Mouse (Mus musculus) kidney, embryonic 14.5 days (tissue): ENCODE measurements around the gene Phpt1. TPM values are rescaled to one million over a fixed set of nuclear protein-coding genes. Genes with fewer than 3 reads are reported as not detected.

Experiments used
- ATAC-seq: fragments of 200-750 bp; cut with Nextera tagmentation; 2 replicates; pipeline ENCODE4 v1.8.0; 2017; ENCODE audit warnings: moderate number of reproducible peaks, mild to moderate bottlenecking, moderate TSS enrichment, moderate library complexity; ENCODE audit not compliant: low FRiP score, low TSS enrichment
- H3K27ac ChIP-seq: fragments of 300-500 bp; sonication (generic); 2 replicates; pipeline ENCODE4 v1.5.1; 2014; ENCODE audit warnings: low read depth, mild to moderate bottlenecking, low read length, moderate library complexity, mixed read lengths
- H3K27me3 ChIP-seq: fragments of 300-500 bp; sonication (generic); 2 replicates; pipeline ENCODE4 v1.6.1; 2014; ENCODE audit warnings: mild to moderate bottlenecking, low read length; ENCODE audit not compliant: control insufficient read depth, insufficient read depth
- H3K36me3 ChIP-seq: fragments of 300-500 bp; sonication (generic); 2 replicates; pipeline ENCODE4 v1.6.1; 2014; ENCODE audit warnings: low read length, mixed read lengths; ENCODE audit not compliant: control insufficient read depth, insufficient read depth
- H3K4me1 ChIP-seq: fragments of 300-500 bp; sonication (generic); 2 replicates; pipeline ENCODE4 v1.6.1; 2014; ENCODE audit warnings: low read length, mixed read lengths; ENCODE audit not compliant: control insufficient read depth, insufficient read depth
- H3K4me2 ChIP-seq: fragments of 300-500 bp; sonication (generic); replicated peaks from 2 replicates; pipeline ENCODE4 v1.6.1; 2014; ENCODE audit warnings: low read depth, mild to moderate bottlenecking, low read length
- H3K4me3 ChIP-seq: fragments of 300-500 bp; sonication (generic); 2 replicates; pipeline ENCODE4 v1.5.1; 2014; ENCODE audit warnings: mild to moderate bottlenecking, low read length
- H3K9ac ChIP-seq: fragments of 300-500 bp; sonication (generic); 2 replicates; pipeline ENCODE4 v1.6.1; 2014; ENCODE audit warnings: low read depth, mild to moderate bottlenecking, low read length, moderate library complexity
- H3K9me3 ChIP-seq: fragments of 300-500 bp; sonication (generic); 2 replicates; pipeline ENCODE4 v1.6.1; 2016; ENCODE audit warnings: low read length; ENCODE audit not compliant: control insufficient read depth
- WGBS: fragments of 180-500 bp; shearing (Covaris S2); extraction: QIAGEN DNeasy Blood & Tissue Kit; methylation state at CpG from one replicate; pipeline ENCODE4 v1.1.7; 2014; 5-methylcytosine and 5-hydroxymethylcytosine counted together
- polyA plus RNA-seq: library from polyadenylated mRNA; unstranded; fragments of >200 nt; fragmentation: Nextera tagmentation; extraction: Ambion mirVana; gene quantifications from 2 replicates; pipeline ENCODE4 v1.2.1, GENCODE M21; 2014

Phpt1 gene
- polyA plus RNA-seq, 1 experiment from 2014 or later, result 229 TPM

DNA sequence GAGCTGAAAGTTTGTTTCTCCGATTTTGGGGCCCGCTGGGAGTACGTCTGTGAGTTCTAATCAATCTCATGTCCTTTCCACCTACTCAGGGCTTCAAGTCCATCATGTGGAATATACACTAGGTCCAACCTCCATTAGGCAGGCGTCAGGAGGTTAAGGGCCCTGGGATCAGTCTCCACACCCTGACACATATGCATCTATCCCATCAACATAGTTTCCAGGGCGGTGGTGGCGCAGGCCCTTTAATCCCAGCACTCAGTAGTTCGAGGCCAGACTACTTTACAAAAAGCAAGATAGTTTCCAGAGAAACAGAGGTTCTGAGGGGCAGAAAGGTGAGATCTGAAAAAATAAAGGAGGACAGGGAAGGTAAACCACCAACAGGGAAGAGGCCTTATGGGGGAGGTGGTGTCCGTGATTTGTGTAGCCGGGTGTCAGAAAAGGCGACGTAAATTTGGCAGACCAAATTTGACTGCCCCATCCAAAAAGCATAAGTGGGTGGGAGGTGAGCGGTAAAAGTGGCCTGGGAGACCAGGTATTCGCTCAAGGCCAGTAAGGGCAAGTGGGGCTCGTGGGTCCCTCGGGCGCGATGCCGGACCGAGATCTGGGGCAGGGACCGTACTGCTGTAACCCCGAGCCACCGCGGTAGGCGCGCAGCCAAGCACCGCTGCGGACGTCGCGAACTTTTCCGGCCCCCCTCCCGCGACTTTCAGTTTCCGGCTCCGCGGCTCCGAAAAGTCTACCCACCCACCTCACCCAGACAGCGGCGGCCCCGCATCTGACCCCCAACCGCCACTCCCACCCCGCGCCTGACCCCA, 28.8 kb downstream of the Phpt1 start:
- 9% methylated on average over 31 of the region's 43 CpGs for WGBS
- ATAC-seq, result peak; percentile 76

DNA sequence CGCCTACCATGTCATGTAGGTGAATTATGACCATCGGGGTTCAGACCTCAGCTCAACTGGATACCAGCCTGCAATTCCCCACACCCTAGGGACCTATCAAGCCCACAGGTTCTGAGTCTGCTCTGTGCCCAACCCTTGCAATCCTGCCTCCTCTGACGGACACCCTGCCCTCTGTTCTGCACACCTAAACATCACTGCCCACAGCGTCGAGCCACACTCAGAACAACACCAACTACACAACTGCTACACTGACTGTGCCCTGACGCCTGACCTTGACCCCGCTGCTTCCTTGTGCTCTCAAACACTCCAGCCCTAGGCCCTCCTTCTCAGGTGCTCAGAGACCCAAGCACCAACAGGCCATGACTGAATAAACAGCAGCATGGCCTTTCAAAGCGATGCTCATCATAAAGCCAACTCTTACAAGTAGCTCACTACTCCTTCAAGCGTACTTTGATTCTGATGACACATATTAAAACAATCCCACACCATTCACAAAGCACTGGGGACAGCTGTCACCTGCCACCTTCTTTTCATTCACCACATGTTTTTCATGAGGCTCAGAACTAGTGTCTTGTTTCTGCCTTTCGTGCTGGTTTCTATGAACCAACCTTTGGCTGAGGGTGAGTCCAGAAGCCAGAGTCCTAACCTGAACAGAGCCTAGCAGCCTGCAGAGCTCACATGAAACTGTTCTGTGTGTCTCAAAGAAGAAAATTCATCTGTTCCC, 33.2 kb downstream of the Phpt1 start:
- H3K27ac ChIP-seq, result no peak overlapping the region

More for the DNA sequence above, 28.8 kb downstream of the Phpt1 start:
- Histone ChIP-seq H3K36me3 (no peaks in the 10 kb centered on the region), H3K9ac (peak overlapping the region; percentile 80), H3K27me3 (no peaks in the 10 kb centered on the region), H3K27ac (peak overlapping the region; percentile 64), H3K4me2 (peak overlapping the region; percentile 65), H3K4me3 (peak overlapping the region; percentile 73), H3K9me3 (no peaks in the 10 kb centered on the region), H3K4me1 (peaks cover 14% of the 10 kb centered on the region)

GRCm38 (mm10) chr2:25540541-25540948, 34.5 kb downstream of the Phpt1 start:
- H3K27ac ChIP-seq, result no peak overlapping the region; the same call in 1 of the 2 replicates
- H3K9ac ChIP-seq, result no peak overlapping the region
- 80% methylated on average over 4 of the region's 4 CpGs for WGBS
- peaks cover 11% of the 10 kb centered on the region for H3K4me1 ChIP-seq
- no peak overlapping the region for H3K4me2 ChIP-seq
- H3K9me3 ChIP-seq, result no peaks in the 10 kb centered on the region
- H3K27me3 ChIP-seq, result no peaks in the 10 kb centered on the region
- peaks cover 25% of the 10 kb centered on the region for H3K36me3 ChIP-seq
- H3K4me3 ChIP-seq, result no peak overlapping the region
- ATAC-seq, result no peak

More for the DNA sequence above, 33.2 kb downstream of the Phpt1 start:
- Histone ChIP-seq H3K27me3 (no peaks in the 10 kb centered on the region), H3K4me3 (no peak overlapping the region), H3K4me1 (peaks cover 17% of the 10 kb centered on the region), H3K36me3 (peaks cover 13% of the 10 kb centered on the region; the same call in 1 of the 2 replicates), H3K9ac (no peak overlapping the region), H3K9me3 (no peaks in the 10 kb centered on the region), H3K4me2 (no peak overlapping the region)
- ATAC-seq, result no peak
- 46% methylated on average over 10 of the region's 10 CpGs for WGBS

- Histone ChIP-seq H3K36me3 (peaks cover 42% of the 10 kb centered on the region), H3K4me1 (0 out of 2 replicates have a peak, but pooled peaks cover 3% of the 10 kb centered on the region), H3K9ac (no peak overlapping the region), H3K4me3 (no peak overlapping the region), H3K9me3 (no peaks in the 10 kb centered on the region), H3K4me2 (no peak overlapping the region), H3K27me3 (no peaks in the 10 kb centered on the region), H3K27ac (no peak overlapping the region)
- 88% methylated on average over 8 of the region's 8 CpGs for WGBS
- no peak for ATAC-seq
Measured at GRCm38 (mm10) chr2:25536531-25536930, 38.5 kb downstream of the Phpt1 start.

- Histone ChIP-seq H3K4me1 (no peaks in the 10 kb centered on the region), H3K27ac (no peak overlapping the region), H3K27me3 (no peaks in the 10 kb centered on the region), H3K4me3 (no peak overlapping the region), H3K9ac (no peak overlapping the region), H3K9me3 (no peaks in the 10 kb centered on the region), H3K4me2 (no peak overlapping the region), H3K36me3 (peaks cover 53% of the 10 kb centered on the region)
- WGBS, result 98% methylated on average over 2 of the region's 2 CpGs
- no peak for ATAC-seq
Measured at GRCm38 (mm10) chr2:25534866-25535182, 40.2 kb downstream of the Phpt1 start.

DNA sequence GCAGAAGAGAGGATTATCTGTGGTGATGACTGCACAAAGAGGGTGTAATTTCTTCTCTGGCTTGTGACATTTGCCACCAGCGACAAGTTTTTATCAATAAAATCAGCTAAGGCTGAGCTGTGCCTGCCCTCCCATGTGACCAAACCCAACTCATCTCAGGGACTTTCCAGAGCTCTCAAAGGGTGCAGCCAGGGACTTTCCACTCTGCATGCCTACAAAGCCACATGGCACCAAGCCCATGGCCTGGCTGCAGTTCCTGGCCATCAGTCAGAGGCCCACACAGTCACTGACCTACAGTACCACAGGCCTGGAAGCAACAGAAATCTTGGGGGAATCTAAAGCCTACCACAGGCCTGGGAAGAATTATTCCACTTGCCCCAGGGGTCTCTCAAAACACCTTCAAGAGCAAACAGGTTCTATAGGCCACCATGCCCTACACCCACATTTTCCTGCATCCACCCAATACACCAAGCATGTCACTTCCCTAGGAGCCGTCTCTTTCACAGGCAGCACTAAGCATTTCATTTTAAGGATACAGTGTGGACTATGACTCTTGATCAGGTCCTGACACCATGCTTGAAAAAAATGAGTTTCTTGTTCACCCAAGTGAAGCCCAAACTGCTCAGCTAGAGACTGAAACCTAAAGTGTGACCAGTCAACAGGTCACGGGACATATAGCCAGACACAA, 40.7 kb downstream of the Phpt1 start:
- H3K27ac ChIP-seq, result no peak overlapping the region
- WGBS, result 87% methylated on average over 3 of the region's 3 CpGs
- H3K9me3 ChIP-seq, result no peaks in the 10 kb centered on the region

DNA sequence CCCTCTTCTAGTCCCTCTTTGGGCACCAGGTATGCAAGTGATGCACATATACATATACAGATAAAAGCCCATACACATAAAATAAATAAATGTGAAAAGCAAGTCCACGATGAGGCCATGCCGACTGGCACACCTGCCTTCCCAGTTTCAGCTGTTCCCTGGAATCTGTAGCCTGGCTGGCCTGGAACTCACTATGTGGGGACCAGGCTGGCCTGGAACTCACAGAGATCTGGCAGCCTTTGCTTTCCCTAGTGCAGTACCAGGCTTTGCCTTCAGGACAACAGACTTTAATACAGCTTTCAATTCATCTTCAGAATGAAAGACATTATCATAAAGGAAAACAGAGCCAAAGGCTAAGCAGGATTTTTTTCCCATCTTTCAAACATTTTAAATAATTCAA, 41.3 kb downstream of the Phpt1 start:
- Histone ChIP-seq H3K9me3 (no peaks in the 10 kb centered on the region), H3K4me2 (no peak overlapping the region), H3K27ac (no peak overlapping the region), H3K9ac (no peak overlapping the region), H3K4me1 (no peaks in the 10 kb centered on the region), H3K4me3 (no peak overlapping the region), H3K27me3 (no peaks in the 10 kb centered on the region), H3K36me3 (peaks cover 64% of the 10 kb centered on the region)
- ATAC-seq, result no peak
- 100% methylated on average over 2 of the region's 2 CpGs for WGBS

More for the DNA sequence above, 40.7 kb downstream of the Phpt1 start:
- no peak for ATAC-seq
- H3K36me3 ChIP-seq, result peaks cover 58% of the 10 kb centered on the region
- no peak overlapping the region for H3K4me3 ChIP-seq
- no peaks in the 10 kb centered on the region for H3K27me3 ChIP-seq
- no peak overlapping the region for H3K4me2 ChIP-seq
- H3K9ac ChIP-seq, result no peak overlapping the region
- H3K4me1 ChIP-seq, result no peaks in the 10 kb centered on the region

GRCm38 (mm10) chr2:25526510-25527302, 48.3 kb downstream of the Phpt1 start:
- Histone ChIP-seq H3K9ac (no peak overlapping the region), H3K4me2 (no peak overlapping the region), H3K36me3 (peaks cover 87% of the 10 kb centered on the region), H3K9me3 (no peaks in the 10 kb centered on the region), H3K4me1 (no peaks in the 10 kb centered on the region), H3K27me3 (no peaks in the 10 kb centered on the region), H3K27ac (no peak overlapping the region), H3K4me3 (no peak overlapping the region)
- 87% methylated on average over 9 of the region's 9 CpGs for WGBS
- ATAC-seq, result no peak
